Mouse (Mus musculus): ENCODE results near the gene Vmn1r4. TPM values are rescaled to one million over a fixed set of nuclear protein-coding genes. Genes with fewer than 3 reads are reported as not detected.

Gene Vmn1r4
- under 1 TPM; 0.16 to 0.22 TPM for total RNA-seq (2021)

GRCm38 (mm10) chr6:56923726-56924707, at the start of gene Vmn1r4, which contains the start of gene Nt5c3:
Gene Vmn1r4, plus strand, starts transcription at chr6:56924015.
Gene Nt5c3, minus strand, starts transcription at chr6:56923932.
- DNase-seq (ENCODE audit: extremely low spot score in 1 of 2, low spot score in 1 of 2): peak; percentile 74 to 88

- no peak for DNase-seq (ENCODE audit: extremely low spot score in 1 of 2, low spot score in 1 of 2)
Measured at GRCm38 (mm10) chr6:56876870-56877269, 46.9 kb upstream of the Vmn1r4 start.

DNA sequence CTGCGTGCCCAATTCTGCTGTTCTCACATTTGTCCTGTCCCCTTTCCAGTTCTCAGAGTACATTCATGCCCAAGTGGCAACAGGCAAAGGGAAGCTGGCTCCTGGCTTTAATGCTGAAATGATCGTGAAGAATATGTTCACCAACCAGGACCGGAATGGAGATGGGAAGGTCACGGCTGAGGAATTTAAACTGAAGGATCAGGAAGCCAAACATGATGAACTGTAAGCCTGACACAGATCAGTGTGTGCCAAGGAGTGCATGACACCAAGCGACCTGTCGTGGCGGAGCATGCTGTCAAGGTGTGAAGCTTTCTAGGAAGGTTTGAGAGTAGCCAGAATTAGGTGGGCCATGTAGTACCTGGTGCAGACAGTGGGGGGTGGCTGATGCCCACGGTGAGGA, 45.8 kb upstream of the Vmn1r4 start:
- no peak for DNase-seq (ENCODE audit: extremely low spot score in 1 of 2, low spot score in 1 of 2)

DNA sequence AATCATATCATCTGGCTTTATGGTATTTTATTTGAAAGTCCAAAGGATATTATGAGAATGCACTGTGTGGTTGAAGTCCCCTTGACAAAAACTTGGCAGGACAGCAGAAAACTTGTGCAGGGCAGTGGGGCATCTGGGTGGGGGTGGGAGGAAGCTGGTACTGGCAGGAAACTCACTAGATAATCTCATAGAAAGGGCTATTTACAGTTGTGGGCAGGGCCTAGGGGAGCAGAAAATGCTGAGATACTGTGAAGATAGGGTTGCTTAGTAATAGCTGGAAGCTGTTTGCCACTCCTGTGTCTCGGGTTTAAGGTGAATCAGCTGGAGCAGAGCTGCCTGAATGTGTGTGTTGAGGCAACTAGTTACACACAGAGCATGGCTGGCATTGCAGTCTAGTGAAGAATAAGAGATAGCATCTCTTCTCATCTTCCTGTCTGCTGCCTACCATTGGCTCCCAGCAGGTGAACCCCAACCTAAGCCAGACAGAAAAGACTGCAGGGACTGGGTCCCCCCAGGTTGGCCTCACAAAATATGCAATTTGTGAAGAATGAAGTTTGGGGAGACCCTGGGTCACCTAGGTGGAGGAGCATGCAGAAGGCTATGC, 44.4 kb upstream of the Vmn1r4 start:
- DNase-seq (ENCODE audit: extremely low spot score in 1 of 2, low spot score in 1 of 2): no peak

- no peak for DNase-seq (ENCODE audit: extremely low spot score in 1 of 2, low spot score in 1 of 2)
Measured at GRCm38 (mm10) chr6:56888561-56888960, 35.3 kb upstream of the Vmn1r4 start.

DNA sequence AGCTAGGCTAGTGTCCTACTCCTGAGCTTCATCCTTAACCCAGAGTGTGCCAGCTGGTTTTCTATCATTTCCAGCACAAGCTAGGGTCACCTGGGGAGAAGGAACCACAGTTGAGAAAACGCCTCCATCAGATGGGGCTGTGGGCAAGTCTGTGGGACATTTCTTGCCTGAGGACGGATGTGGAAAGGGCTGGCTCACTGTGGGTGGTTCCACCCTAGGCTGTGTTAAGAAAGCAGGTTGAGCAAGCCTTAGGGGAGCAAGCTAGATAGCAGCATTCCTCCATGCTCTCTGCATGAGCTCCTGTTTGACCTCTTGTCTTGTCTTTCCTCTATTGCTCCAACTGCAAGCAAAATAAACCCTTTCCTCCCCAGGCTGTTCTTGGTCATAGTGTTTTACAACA, 33.1 kb upstream of the Vmn1r4 start:
- no peak for DNase-seq (ENCODE audit: extremely low spot score in 1 of 2, low spot score in 1 of 2)

DNA sequence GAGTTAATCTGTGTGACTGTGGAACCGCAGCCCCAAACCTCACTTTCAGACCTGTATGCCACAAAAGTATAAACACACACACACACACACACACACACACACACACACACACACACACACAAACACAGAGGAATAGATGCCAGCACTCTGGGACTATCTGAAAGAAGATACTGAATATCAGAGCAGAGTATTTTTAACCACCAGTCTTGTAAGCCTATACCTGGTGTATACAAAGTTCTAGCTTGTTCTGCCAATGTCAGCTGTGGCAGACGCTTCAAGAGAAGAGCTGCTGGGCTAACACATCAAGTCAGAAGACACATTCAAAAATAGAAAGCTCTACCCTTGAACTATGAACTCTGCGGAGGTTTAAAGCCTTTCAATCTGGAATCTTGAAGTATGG, 24.2 kb upstream of the Vmn1r4 start:
- no peak for DNase-seq (ENCODE audit: extremely low spot score in 1 of 2, low spot score in 1 of 2)

- DNase-seq (ENCODE audit: extremely low spot score in 1 of 2, low spot score in 1 of 2): no peak
Measured at GRCm38 (mm10) chr6:56901336-56901735, 22.5 kb upstream of the Vmn1r4 start.

DNA sequence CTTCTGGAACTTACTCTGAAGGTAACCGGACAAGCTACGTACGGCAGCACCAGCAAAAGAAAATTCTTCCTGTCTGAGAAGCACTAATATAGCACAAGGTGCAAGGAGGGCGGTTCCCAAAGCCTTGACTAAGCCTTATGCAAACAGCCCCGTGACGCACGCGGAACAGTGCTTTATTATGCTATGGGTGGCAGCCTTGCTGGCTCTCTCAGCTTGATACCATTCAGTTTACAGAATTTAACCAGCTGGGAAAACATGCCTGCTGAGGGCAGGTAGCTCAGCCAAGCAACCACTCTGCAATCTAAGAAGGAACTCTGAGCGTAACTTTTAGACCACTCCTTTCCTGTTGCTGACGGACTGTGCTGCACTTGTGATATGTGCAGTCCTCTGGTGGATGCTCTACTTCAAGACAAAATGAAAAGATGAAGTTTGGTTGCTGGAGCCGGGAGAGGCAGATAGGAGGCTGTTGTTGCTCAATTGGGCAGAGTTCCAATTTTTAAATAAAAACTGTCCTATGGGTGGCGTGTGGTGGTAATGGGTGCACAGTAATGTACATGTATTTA, 21.9 kb upstream of the Vmn1r4 start:
- DNase-seq (ENCODE audit: extremely low spot score in 1 of 2, low spot score in 1 of 2): peak in 1 of 2 experiments; percentile 16

DNA sequence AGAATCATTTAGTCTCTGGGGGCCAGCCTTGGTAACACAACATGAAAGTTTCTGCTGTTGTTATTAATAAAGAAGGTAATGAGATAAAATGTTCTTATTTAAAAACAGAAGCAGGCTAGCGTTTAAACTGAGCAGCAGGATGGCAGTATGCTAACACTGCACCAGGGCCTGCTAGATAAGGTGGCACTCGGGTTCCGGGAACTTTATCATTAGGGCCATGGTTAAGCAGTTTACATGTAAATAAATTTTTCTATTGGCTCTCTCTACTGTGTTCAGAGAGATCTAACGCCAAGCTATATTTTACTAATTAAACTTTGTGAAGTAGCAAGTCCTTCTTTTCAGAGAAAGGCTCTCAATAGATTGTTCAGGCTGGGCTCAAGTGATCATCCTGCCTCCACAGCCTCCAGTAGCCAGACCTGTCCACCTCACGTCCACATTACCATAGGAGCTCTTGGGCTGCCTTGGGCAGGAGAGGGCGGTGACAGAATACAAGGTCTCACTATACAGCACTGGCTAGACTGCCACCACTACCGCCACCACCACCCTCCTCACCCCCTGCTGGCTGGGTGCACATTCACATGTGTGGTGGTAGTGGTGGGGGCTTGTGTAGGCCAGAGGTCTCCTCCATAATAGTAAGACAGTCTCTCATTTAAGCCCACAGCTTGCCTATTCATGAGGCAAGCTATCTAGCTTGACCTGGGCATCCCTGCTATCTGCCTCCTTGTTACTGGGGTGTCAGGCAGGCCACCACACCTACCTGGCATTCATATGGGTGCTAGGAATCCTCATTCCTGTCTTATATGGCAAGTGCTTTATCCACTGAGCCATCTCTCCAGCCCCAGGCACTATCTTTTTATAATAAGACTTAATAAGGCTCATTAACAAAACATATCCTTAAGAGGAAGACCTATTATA, 21.0 kb upstream of the Vmn1r4 start:
- DNase-seq (ENCODE audit: extremely low spot score in 1 of 2, low spot score in 1 of 2): no peak

DNA sequence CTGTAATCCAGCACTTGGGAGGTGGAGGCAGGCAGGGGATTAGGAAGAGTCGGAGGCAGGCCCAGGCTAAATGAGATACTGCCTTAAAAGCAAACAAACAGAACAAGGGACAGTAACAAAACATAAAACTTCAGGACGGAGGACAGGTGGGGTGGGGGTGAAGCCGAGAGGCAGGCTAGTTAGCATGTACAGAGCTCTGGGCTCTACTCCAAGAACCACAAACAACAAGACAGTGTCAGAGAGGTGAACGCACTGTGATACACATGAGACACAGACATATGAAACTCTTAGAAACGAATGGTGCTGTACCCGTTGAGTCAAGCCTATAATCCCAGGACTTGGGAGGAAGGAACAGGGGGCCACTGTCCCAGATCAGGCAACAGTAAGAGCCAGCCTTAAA, 20.0 kb upstream of the Vmn1r4 start:
- no peak for DNase-seq (ENCODE audit: extremely low spot score in 1 of 2, low spot score in 1 of 2)

GRCm38 (mm10) chr6:56904330-56904729, 19.5 kb upstream of the Vmn1r4 start:
- DNase-seq (ENCODE audit: extremely low spot score in 1 of 2, low spot score in 1 of 2): no peak

GRCm38 (mm10) chr6:56904982-56905381, 18.8 kb upstream of the Vmn1r4 start:
- DNase-seq (ENCODE audit: extremely low spot score in 1 of 2, low spot score in 1 of 2): no peak

DNA sequence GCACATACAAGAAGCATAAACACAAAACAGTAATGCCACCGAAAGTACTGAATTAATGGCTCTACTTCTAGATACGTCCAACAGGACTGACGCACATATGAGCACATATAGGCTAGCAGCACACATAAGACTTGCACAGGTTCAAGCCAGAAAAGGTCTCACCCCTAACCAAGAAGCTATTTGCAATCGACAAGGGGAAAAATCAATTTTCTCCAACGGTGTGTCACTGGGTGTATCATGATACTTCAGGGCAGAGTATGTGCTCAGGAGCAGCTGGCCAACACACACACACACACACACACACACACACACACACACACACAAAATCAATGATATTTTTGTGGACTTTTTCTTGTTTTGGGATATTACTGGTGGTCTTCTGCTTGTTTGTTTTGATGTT, 18.3 kb upstream of the Vmn1r4 start:
- DNase-seq (ENCODE audit: extremely low spot score in 1 of 2, low spot score in 1 of 2): no peak

- DNase-seq (ENCODE audit: extremely low spot score in 1 of 2, low spot score in 1 of 2): no peak
Measured at GRCm38 (mm10) chr6:56906121-56906846, 17.5 kb upstream of the Vmn1r4 start.

DNA sequence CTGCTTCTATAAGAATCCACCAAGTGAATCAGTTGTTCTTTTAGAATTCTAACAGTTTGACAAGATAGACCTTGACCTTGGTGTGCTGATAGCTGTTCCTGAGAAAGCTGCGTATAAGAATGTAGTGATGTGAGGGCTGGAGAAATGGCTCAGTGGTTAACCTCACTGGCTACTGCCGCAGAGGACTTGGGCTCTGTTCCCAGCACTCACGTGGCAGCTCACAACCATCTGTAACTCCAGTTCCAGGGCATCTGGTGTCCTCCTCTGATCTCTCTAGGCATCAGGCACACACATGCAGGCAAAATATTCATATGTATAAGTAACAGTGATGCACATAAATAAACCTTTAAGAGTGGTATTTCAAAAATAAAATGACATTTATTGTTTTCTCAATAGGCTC, 15.8 kb upstream of the Vmn1r4 start:
- no peak for DNase-seq (ENCODE audit: extremely low spot score in 1 of 2, low spot score in 1 of 2)

DNA sequence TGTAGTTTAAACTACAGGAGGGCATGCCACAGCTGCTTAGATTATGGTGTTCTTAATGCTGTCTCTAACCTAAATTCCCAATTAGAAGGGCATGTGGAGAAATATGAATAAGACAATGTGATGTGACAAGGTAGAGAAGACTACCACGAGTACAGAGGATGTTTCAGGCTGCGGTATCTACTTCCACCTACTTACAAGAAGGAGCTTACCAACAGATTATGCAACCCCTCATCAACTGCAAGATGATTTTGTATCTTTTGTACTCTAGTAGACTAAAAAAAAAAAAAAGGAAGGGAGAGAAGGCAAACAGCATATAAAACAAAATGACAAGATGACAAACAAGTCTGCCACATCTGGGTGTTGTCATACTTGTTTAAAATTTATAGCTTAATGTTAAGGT, 15.4 kb upstream of the Vmn1r4 start:
- DNase-seq (ENCODE audit: extremely low spot score in 1 of 2, low spot score in 1 of 2): no peak

DNA sequence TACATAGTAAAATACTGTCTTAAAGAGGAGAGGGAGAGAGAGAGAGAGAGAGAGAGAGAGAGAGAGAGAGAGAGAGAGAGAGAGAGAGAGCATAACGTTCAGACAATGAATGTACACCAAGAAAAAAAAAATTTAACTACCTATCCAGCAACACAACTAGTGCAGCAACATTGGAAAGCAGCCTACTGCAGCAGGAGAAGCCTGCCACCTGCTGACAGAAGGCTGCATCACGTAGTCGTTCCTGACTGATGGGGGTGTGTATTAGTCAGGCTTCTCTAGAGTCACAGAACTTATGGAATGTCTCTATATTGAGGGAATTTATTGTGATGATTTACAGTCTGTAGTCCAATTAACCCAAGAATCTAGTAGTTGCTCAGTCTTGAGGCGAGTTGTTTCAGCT, 14.9 kb upstream of the Vmn1r4 start:
- DNase-seq (ENCODE audit: extremely low spot score in 1 of 2, low spot score in 1 of 2): peak in 1 of 2 experiments; percentile 65

DNA sequence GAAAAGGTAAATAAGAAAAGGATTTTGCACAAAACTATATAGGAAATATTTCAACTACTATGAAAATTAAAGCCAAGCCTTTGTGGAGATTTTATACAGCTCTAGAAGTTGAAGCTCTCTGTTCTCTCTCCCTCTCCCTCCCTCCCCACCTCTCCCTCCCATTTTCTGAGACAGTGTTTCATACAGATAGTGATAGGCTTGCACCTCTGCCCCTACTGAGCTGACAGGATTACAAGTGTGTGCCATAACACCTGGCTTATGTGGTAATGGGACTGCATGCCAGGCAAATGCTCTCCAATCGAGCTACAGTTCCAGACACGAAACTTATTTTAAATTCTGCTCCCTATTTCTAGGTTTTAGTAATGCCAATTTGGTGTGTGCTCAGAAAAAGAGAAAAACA, 12.9 kb upstream of the Vmn1r4 start:
- DNase-seq (ENCODE audit: extremely low spot score in 1 of 2, low spot score in 1 of 2): no peak

Measured in layer of hippocampus, postnatal 25 days (tissue).